Mouse (Mus musculus): ENCODE measurements around the gene Arhgef12.

DNA sequence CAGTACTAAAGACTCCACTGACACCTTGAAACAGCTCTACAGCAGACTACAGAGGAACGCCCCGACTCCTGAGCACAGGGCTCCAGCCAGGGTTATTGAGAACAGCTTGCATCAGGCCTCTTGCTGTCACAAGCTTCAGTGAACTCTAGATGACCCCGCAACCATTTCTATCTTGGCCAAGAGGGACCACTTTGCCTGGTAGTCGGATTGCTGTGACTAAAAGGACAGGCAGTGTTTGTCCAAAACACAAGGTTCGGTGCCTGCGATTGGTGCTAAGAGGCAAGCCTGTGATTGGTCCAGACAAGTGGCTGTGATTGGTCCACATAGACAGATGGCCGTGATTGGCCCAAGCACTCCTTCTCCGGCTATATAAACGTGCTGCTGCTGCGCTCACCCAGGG lies 179.5 kb downstream of the Arhgef12 start:
- TF ChIP-seq POLR2A (IDR thresholded peaks at IDR 0.05; ENCODE audit: low read depth, low read length) (no peak), CTCF (IDR thresholded peaks at IDR 0.05; ENCODE audit: extremely low read depth, insufficient read length, insufficient replicate concordance, low read depth, low read length) (no peak)
